ENCODE assay signal across 18 mouse cellular contexts in the genomic region with DNA sequence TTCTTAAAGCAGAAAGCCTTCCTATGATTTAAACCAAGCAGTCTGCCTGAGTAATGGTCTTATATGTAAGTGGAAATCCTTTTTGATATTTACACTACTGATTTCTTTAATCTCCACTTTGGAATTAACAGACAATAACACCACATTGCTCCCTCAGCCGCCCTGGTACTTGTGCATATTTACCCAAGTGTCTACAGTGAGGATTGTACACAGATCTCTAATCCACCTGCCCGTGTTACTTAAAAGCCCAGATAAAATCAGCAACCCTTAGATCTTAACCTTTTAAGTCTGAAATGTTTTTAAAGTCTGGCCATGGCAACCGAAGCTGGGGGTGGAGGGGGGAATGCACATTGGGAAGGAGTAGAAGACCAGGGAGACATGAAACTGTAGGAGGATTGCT.
DNase-seq lines count a peak whose midpoint lies in the region; ATAC-seq lines count a peak whose summit lies in the region.
"Had no signal": no experiment of that assay in that cellular context is flagged by ENCODE, and none has a peak within 500 bp of the region (broad histone marks: within the 10 kb centered on the region; RNA-seq: fewer than 3 reads in every experiment).

No protein-coding gene starts in this region.

- no peak overlapping the region for H3K9ac ChIP-seq in midbrain, embryonic 11.5 days (ENCODE audit: low read length)
- H3K9ac ChIP-seq in midbrain, embryonic 16.5 days (ENCODE audit: low read depth, low read length) = no peak overlapping the region
- no peak overlapping the region for H3K9ac ChIP-seq in embryonic facial prominence, embryonic 11.5 days (replicated peaks; ENCODE audit: low read length)
- no peak overlapping the region for H3K9ac ChIP-seq in limb, embryonic 11.5 days (ENCODE audit: low read length)
- no peak overlapping the region for H3K9ac ChIP-seq in stomach, embryonic 16.5 days (ENCODE audit: low read length)
- H3K9ac ChIP-seq: forebrain, embryonic 12.5 days; forebrain, postnatal 0 days; heart, embryonic 13.5 days; hindbrain, embryonic 15.5 days had no signal

- peak; percentile 87 for DNase-seq in midbrain, embryonic 11.5 days (ENCODE audit: low spot score, missing footprints)
- peak; percentile 33 for DNase-seq in embryonic facial prominence, embryonic 11.5 days (ENCODE audit: low spot score)
- no peak for DNase-seq in limb, embryonic 11.5 days (ENCODE audit: low spot score)
- no peak for DNase-seq in spleen, postnatal 4 days (ENCODE audit: low spot score in 2 of 2)
- DNase-seq in cerebellum, adult 18-20 months = no peak
- DNase-seq: adrenal gland, adult 2 months; adrenal gland, postnatal 25 days; cerebellum, adult 8-10 months; cerebellum, postnatal 25 days; forebrain, postnatal 0 days; gastrocnemius, postnatal 14 days; heart, postnatal 36 days had no signal

- H3K9me3 ChIP-seq in midbrain, embryonic 11.5 days (ENCODE audit: control insufficient read depth, low read length) = no peaks in the 10 kb centered on the region
- no peaks in the 10 kb centered on the region for H3K9me3 ChIP-seq in midbrain, embryonic 16.5 days (replicated peaks; ENCODE audit: control insufficient read depth, low read length, poor library complexity, severe bottlenecking)
- no peaks in the 10 kb centered on the region for H3K9me3 ChIP-seq in embryonic facial prominence, embryonic 11.5 days (replicated peaks; ENCODE audit: control insufficient read depth, low read length)
- no peaks in the 10 kb centered on the region; the same call in 1 of the 2 replicates for H3K9me3 ChIP-seq in limb, embryonic 11.5 days (ENCODE audit: control insufficient read depth, low read length)
- no peaks in the 10 kb centered on the region for H3K9me3 ChIP-seq in stomach, embryonic 16.5 days (replicated peaks; ENCODE audit: control insufficient read depth, low read length)
- H3K9me3 ChIP-seq: forebrain, embryonic 12.5 days; heart, embryonic 13.5 days; hindbrain, embryonic 15.5 days had no signal

- 42% methylated on average over 3 of the region's 3 CpGs for WGBS in midbrain, embryonic 11.5 days
- 27% methylated on average over 3 of the region's 3 CpGs for WGBS in midbrain, embryonic 16.5 days
- 39% methylated on average over 3 of the region's 3 CpGs for WGBS in embryonic facial prominence, embryonic 11.5 days
- 27% methylated on average over 3 of the region's 3 CpGs for WGBS in limb, embryonic 11.5 days
- WGBS in stomach, embryonic 16.5 days = 22% methylated on average over 3 of the region's 3 CpGs

- no peak overlapping the region for H3K27ac ChIP-seq in midbrain, embryonic 11.5 days (ENCODE audit: low read depth, low read length)
- no peak overlapping the region for H3K27ac ChIP-seq in midbrain, embryonic 16.5 days (ENCODE audit: low read length)
- no peak overlapping the region for H3K27ac ChIP-seq in embryonic facial prominence, embryonic 11.5 days (replicated peaks; ENCODE audit: low read depth, low read length)
- 0 out of 2 replicates have a peak overlapping the region, but pooled peaks have one; percentile 0 for H3K27ac ChIP-seq in limb, embryonic 11.5 days (replicated peaks; ENCODE audit: low read depth, low read length)
- H3K27ac ChIP-seq in stomach, embryonic 16.5 days (ENCODE audit: low read length) = no peak overlapping the region
- H3K27ac ChIP-seq: forebrain, embryonic 12.5 days; heart, embryonic 13.5 days; hindbrain, embryonic 15.5 days had no signal

- no peaks in the 10 kb centered on the region; the same call in 1 of the 2 replicates for H3K4me1 ChIP-seq in midbrain, embryonic 11.5 days (ENCODE audit: control insufficient read depth, insufficient read depth, low read length)
- no peaks in the 10 kb centered on the region; the same call in 1 of the 2 replicates for H3K4me1 ChIP-seq in midbrain, embryonic 16.5 days (ENCODE audit: control insufficient read depth, insufficient read depth, low read length)
- no peaks in the 10 kb centered on the region for H3K4me1 ChIP-seq in embryonic facial prominence, embryonic 11.5 days (ENCODE audit: control insufficient read depth, insufficient read depth, low read length)
- peaks cover 10% of the 10 kb centered on the region for H3K4me1 ChIP-seq in limb, embryonic 11.5 days (ENCODE audit: control insufficient read depth, insufficient read depth, low read length)
- no peaks in the 10 kb centered on the region for H3K4me1 ChIP-seq in stomach, embryonic 16.5 days (ENCODE audit: control insufficient read depth, insufficient read depth, low read length)
- H3K4me1 ChIP-seq: heart, embryonic 13.5 days; hindbrain, embryonic 15.5 days had no signal

- no peak overlapping the region for H3K4me2 ChIP-seq in midbrain, embryonic 11.5 days
- no peak overlapping the region for H3K4me2 ChIP-seq in midbrain, embryonic 16.5 days (ENCODE audit: low read length)
- H3K4me2 ChIP-seq in embryonic facial prominence, embryonic 11.5 days (ENCODE audit: low read depth, low read length) = no peak overlapping the region
- H3K4me2 ChIP-seq in limb, embryonic 11.5 days (ENCODE audit: low read depth, severe bottlenecking) = no peak overlapping the region
- no peak overlapping the region for H3K4me2 ChIP-seq in stomach, embryonic 16.5 days (ENCODE audit: low read depth, low read length)
- H3K4me2 ChIP-seq: forebrain, embryonic 12.5 days; heart, embryonic 13.5 days; hindbrain, embryonic 15.5 days had no signal

- peaks cover 20% of the 10 kb centered on the region for H3K27me3 ChIP-seq in midbrain, embryonic 11.5 days (ENCODE audit: control insufficient read depth, insufficient read depth, low read length)
- H3K27me3 ChIP-seq in midbrain, embryonic 16.5 days (ENCODE audit: control insufficient read depth, insufficient read depth, low read depth, low read length) = peaks cover 13% of the 10 kb centered on the region
- no peaks in the 10 kb centered on the region for H3K27me3 ChIP-seq in embryonic facial prominence, embryonic 11.5 days (ENCODE audit: control insufficient read depth, insufficient read depth, low read length)
- no peaks in the 10 kb centered on the region for H3K27me3 ChIP-seq in limb, embryonic 11.5 days (ENCODE audit: control insufficient read depth, insufficient read depth, low read length)
- no peaks in the 10 kb centered on the region for H3K27me3 ChIP-seq in stomach, embryonic 16.5 days (ENCODE audit: control insufficient read depth, insufficient read depth, low read length)
- H3K27me3 ChIP-seq: forebrain, embryonic 12.5 days; heart, embryonic 13.5 days had no signal

- no peak overlapping the region for H3K4me3 ChIP-seq in midbrain, embryonic 11.5 days (ENCODE audit: low read depth, low read length)
- H3K4me3 ChIP-seq in midbrain, embryonic 16.5 days (ENCODE audit: low read depth, low read length) = no peak overlapping the region
- H3K4me3 ChIP-seq in embryonic facial prominence, embryonic 11.5 days (ENCODE audit: low read depth, low read length) = no peak overlapping the region
- no peak overlapping the region for H3K4me3 ChIP-seq in limb, embryonic 11.5 days (ENCODE audit: low read depth, low read length)
- H3K4me3 ChIP-seq in stomach, embryonic 16.5 days (replicated peaks; ENCODE audit: low read length) = no peak overlapping the region
- H3K4me3 ChIP-seq: forebrain, embryonic 12.5 days; heart, embryonic 13.5 days; hindbrain, embryonic 15.5 days had no signal

- ATAC-seq in midbrain, embryonic 11.5 days (ENCODE audit: low FRiP score) = no peak
- ATAC-seq in midbrain, embryonic 16.5 days = no peak
- no peak for ATAC-seq in embryonic facial prominence, embryonic 11.5 days (replicated peaks; ENCODE audit: insufficient number of reproducible peaks, low FRiP score, low TSS enrichment, low read depth)
- no peak for ATAC-seq in limb, embryonic 11.5 days (ENCODE audit: insufficient number of reproducible peaks, low FRiP score, low TSS enrichment, low read depth)
- peak; percentile 37; the same call in 1 of the 2 replicates for ATAC-seq in stomach, embryonic 16.5 days (ENCODE audit: insufficient read depth, low FRiP score)
- no peak for ATAC-seq in erythroid progenitor cell, adult 5-6 weeks (replicated peaks; ENCODE audit: low FRiP score, poor library complexity, severe bottlenecking)
- ATAC-seq: forebrain, postnatal 0 days had no signal

- no peaks in the 10 kb centered on the region for H3K36me3 ChIP-seq in midbrain, embryonic 11.5 days (ENCODE audit: control insufficient read depth, insufficient read depth, low read length)
- no peaks in the 10 kb centered on the region for H3K36me3 ChIP-seq in midbrain, embryonic 16.5 days (ENCODE audit: control insufficient read depth, insufficient read depth, low read length)
- H3K36me3 ChIP-seq in embryonic facial prominence, embryonic 11.5 days (replicated peaks; ENCODE audit: control insufficient read depth, insufficient read depth, low read depth, low read length) = no peaks in the 10 kb centered on the region
- no peaks in the 10 kb centered on the region for H3K36me3 ChIP-seq in limb, embryonic 11.5 days (ENCODE audit: control insufficient read depth, insufficient read depth, low read length)
- H3K36me3 ChIP-seq in stomach, embryonic 16.5 days (ENCODE audit: control insufficient read depth, insufficient read depth, low read length) = no peaks in the 10 kb centered on the region
- H3K36me3 ChIP-seq: forebrain, embryonic 12.5 days; heart, embryonic 13.5 days; hindbrain, embryonic 15.5 days had no signal

Comparison
In these comparisons a context has a peak if more than half of its experiments do, and no peak if none do; other contexts are left out.
1. DNase-seq: peak in midbrain, embryonic 11.5 days (single experiment) and embryonic facial prominence, embryonic 11.5 days (single experiment); none in limb, embryonic 11.5 days (single experiment), spleen, postnatal 4 days (0 of 2) and cerebellum, adult 18-20 months (0 of 2).